Mouse (Mus musculus) lung, adult 18-20 months (tissue): ENCODE results near the gene Pcdh15.
A peak's percentile ranks its signal among the peaks of the same experiment; 100 is the strongest.

Source experiments
- DNase-seq, 2 experiments: peaks; one replicate each; pipeline ENCODE4 v3.0.0; 2022; ENCODE audit warnings: mixed read lengths in 2 of 2

The Pcdh15 gene

DNA sequence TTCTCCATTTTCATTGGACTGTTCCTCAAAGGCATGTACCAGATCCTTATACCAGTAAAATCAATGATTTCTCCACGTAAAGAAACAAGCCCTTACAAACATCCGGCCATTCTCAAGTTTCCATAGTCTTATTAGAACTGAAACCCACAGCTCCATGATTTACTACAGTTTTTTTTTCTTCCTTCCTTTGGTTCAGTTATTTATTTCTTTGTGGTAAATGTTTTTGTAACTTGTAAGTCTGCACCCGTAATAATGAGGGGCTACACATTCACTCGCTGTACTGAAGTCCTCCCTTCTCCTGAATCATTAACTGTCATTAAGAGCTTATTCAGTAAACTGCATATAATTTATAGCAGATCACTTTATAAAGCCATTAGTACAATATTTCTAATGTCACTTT is 1526.6 kb downstream of the Pcdh15 start:
- no peak for DNase-seq

DNA sequence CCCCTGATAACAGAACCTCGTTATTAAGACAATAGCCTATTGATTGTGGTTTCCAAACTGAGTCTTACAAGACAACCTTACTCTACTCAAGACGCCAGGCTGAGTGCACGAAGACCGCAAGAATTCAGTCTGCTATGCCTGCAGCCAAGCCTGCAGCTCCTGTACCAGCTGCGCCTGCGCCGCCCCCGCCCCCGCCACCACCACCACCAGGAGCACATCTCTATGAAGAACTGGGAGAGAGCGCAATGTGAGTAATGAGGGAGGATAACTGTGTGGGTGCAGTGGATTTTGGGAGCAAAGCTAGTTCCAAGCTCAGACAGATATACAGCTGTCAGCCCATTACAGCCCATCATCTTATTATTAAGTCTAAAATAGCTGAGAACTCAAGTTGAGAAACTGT is 1527.5 kb downstream of the Pcdh15 start:
- DNase-seq = no peak

DNA sequence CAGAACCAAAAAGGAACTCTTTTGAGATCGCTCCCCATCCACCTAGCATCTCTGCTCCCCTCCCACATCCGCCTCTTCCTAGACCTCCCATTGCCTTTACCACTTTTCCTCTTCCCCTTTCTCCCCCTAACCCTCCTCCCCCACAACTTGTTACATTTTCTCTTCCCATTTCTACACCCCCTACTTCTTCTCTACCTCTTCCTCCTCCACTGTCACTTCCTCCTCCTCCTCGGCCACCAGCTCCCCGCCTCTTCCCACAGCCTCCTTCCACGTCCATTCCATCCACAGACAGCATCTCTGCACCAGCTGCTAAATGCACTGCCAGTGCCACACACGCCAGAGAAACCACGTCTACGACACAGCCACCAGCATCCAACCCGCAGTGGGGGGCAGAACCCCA is 1532.2 kb downstream of the Pcdh15 start:
- no peak for DNase-seq

DNA sequence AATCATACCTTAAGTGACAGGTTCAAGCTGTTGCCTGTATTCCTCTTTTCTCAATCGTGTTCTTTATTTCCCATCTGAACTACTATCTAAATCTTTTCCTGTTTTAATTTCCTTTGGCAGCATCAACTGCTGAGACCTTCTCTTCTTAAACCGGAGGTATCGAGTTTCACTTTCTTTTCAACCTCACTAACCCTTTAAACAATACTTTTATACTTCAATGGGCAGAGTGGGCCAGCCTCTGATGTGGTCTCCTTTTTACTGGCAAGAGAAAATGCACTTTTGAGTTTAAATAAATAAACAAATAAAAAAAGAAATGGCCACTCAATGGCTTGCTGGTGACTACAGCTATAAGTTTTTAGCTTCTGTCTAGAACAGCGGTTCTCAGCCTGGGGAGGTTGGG is 1537.9 kb downstream of the Pcdh15 start:
- DNase-seq = no peak

DNA sequence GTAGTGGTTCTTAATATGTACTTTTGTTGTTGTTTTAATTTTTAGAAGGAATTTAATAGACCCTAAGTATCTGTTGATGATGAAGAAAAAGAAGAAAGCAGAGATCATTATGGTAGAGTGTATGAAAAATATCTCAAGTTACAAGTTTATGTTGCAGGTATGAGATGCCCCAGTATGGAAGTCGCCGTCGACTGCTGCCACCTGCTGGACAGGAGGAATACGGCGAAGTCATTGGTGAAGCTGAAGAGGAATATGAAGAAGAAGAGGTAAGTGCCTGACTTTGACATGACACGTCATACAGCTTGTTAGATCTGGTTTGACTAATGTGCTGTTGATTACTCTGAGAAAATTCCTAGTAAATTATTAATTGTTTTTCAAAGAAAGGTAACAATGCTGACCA is 1543.0 kb downstream of the Pcdh15 start:
- DNase-seq = peak in 1 of 2 experiments; percentile 10

DNA sequence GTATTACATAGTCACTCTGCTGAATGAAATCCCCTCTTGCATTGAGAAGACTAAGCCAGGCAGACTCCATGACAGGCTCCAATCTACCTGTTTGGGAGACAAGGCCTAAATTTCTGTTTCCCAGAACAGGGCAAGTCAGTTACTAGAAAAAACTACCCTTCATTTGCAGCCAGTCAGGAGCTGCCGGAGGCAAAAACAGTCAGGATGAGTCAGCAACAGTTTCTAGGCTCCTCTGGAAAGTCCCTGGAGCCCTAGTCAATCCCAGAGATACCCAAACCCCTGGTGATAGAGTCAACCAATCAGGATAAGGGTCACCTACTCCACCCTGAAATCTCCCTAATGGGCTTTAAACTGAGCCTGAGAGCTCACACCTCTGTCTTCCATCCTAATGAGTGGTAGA is 1564.0 kb downstream of the Pcdh15 start:
- no peak for DNase-seq

DNA sequence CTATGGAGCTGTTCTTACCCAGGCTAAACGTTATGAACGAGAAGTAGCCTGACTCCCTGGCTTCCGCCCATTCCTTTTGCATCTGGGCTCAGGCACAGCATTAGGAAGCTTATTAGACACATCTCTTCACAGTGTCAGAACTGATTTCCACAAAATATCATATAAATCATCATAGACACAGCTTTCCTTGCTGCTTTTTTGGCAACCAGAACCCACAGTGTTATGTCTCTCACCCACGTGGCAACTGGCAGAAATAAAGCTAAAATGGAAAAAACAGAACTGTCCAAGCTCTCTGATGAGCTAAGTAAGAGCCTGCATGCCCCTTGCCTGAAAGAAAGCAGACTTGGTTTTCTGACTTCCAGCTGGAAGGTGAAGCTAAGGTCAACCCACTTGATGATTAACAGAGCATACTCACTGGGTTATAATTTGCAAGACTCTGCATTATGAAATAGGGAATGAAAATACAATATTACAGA is 1580.9 kb downstream of the Pcdh15 start:
- no peak for DNase-seq

DNA sequence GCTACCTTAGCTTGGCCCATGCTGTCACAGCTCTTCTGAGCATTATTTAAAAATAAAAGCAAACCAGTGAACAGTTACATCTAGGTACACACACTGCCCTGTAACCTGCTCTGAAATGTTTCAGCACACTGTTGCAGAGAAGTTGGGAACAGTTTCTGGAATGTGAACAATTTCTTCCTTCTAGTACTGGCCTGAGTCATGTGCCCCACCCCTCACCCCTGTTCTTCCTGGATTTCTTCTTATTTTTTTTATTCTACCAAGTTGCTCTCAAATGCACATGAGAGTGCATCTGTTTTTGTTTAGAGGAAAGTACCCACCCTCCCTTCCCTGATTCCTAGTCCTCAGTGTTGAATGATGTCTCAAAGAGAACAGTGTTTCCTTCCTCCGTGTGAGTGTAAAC is 1581.4 kb downstream of the Pcdh15 start:
- DNase-seq = no peak
